Mouse (Mus musculus): ENCODE results near the gene Gprasp2. TPM values are rescaled to one million over a fixed set of nuclear protein-coding genes. Genes with fewer than 3 reads are reported as not detected.

The Gprasp2 gene
- 28.6 TPM for total RNA-seq (2023)

DNA sequence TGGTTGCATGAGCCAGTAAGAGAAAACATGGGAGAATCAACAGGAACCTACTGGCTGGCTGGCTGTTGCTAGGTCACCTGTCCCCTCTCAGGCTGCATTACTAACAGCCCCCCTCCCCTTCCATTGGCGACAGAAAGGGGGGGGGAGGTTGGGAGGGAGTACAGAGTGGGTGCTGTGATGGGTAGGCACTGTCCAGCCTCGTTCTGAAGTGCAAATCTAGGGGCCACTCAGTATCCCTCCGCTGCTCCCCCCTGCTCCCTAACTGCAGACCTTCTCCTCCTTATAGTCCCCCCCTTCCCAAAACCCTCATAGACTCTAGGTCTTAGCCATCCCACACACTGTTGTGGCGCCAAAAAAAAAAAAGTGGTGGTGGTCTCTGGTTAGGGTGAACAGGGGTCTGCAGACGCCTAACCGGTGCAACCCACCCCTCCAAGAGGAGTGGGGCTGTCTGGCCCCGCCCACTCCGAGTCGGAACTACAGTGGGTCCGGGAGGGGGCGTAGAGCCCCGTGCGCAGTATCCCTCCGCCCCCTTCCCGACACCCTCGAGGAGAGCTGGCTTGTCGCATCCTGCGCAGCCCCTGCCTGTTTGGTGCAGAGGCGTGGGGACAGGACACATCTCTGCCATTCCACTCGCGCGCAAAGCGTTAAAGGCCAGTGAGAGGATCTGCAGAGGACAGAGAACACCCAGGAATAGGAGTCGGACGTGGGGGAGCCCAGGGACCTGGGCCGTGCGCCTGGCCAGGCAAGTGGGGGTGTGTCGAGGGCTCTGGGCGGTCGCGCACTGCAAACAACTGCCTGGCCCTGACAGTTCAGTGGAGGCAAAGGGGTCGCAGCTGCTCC, at the start of gene Gprasp2:
TSS of gene Gprasp2 (plus strand) at position 514 of the 840 bp plus-strand sequence.

DNA sequence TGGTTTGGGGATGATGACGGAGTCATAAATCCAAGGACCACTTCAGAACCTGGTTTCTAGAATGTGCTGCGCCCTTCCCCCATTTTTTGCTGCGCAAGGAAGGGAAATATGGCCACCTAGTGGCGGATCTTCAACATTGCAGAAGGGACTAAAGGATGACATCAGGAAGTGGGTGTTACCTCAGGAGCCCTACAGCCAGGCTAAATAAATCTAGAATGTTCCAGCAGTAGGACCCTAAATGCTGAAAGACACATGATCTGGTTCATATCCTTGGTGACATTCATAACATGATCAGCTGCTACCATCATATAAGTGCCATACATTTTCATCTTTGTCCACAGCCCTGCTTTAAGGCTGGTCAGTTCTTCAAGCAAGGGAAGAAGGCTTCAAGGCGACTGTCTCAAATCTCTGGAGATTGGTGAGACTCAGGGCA, 41.6 kb upstream of the Gprasp2 start, which contains the start of gene Bhlhb9:
TSS of gene Bhlhb9 (plus strand) at position 383 of the 433 bp plus-strand sequence.

Other genes with a start within 250 kb of the Gprasp2 start
- not detected for gene Nxf7, start 240.3 kb upstream of the Gprasp2 start, total RNA-seq (2023)
- gene Prame, start 211.3 kb upstream of the Gprasp2 start, total RNA-seq (2023): not detected
- not detected for gene Tcp11x2, start 145.2 kb upstream of the Gprasp2 start, total RNA-seq (2023)
- not detected for gene Tmsb15a, start 113.8 kb upstream of the Gprasp2 start, total RNA-seq (2023)
- gene Armcx5, start 96.3 kb upstream of the Gprasp2 start, total RNA-seq (2023): 39.2 TPM
- 64.9 TPM for gene Gprasp1, start 96.3 kb upstream of the Gprasp2 start, total RNA-seq (2023)
- gene Bhlhb9, start 41.4 kb upstream of the Gprasp2 start, total RNA-seq (2023): 19.6 TPM
- gene Arxes2, start 154.8 kb downstream of the Gprasp2 start, total RNA-seq (2023): 3.7 TPM
- not detected for gene Arxes1, start 194.3 kb downstream of the Gprasp2 start, total RNA-seq (2023)
- 3.1 TPM for gene Bex2, start 229.2 kb downstream of the Gprasp2 start, total RNA-seq (2023)
- gene Nxf3, start 246.2 kb downstream of the Gprasp2 start, total RNA-seq (2023): not detected

Data from CD4-positive naive resting alpha-beta T cell, adult 76 days (primary cell).